ENCODE assay signal across 8 mouse cellular contexts in the genomic region with DNA sequence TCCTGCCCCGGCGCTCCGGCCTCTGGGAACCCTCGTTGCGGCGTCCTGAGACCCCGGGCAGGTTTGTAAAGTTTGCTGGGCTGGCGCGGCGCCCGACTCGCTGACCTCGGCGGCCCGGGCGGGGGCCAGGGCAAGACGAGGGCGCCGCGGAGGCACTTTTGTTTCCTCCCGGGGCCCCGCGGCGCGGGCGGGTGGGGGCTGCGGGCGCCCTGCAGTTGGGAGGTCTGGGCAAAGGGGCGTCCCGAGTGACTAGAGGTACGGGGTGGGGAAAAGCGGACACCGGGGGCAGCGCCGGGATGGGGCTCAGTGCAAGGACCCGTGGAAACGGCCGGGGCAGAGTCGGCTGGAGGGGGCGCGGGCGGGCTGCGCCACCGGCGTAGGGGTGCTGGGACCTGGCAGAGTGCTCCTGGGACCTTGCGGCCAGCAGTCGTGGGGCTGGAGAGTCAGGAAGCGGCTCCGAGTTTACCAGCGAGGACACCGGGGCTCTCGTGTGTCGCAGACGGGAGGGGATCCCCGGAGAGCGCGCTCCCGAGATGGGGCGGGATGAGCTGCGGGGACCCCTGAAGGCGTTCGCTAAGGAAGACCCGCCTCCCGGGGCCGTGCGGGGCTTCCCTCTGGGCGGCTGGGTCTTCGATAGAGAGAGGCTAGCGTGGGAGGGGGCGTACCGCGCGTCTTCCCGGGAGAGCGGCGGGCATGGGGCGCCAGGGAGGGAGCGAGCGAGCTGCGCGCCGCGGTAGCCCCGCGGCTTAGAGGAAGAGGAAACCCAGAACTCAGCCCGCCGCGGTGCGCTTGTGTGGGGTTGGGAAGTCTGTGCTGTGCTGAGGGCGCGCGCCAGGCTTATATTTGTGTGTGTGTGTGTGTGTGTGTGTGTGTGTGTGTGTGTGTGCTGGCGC. TPM values are rescaled to one million over a fixed set of nuclear protein-coding genes. Genes with fewer than 3 reads are reported as not detected.
DNase-seq lines count a peak whose midpoint lies in the region; ATAC-seq and TF ChIP-seq lines count a peak whose summit lies in the region.

No protein-coding gene starts in this region.

- WGBS in kidney, embryonic 14.5 days = under 1% methylated on average over 79 of the region's 93 CpGs
- WGBS in liver, embryonic 14.5 days (ENCODE audit: insufficient replicate concordance) = 1% methylated on average over 89 of the region's 93 CpGs
- under 1% methylated on average over 89 of the region's 93 CpGs for WGBS in stomach, embryonic 15.5 days

- peak overlapping the region; percentile 85 for H3K4me3 ChIP-seq in cortical plate, adult 2 months (ENCODE audit: insufficient read depth, low read length)
- H3K4me3 ChIP-seq in kidney, embryonic 14.5 days (ENCODE audit: low read length) = peak overlapping the region; percentile 79
- H3K4me3 ChIP-seq in liver, embryonic 14.5 days (ENCODE audit: insufficient read depth in 1 of 2, low read depth in 2 of 2, low read length in 2 of 2) = peak overlapping the region; percentile 47 to 58
- peak overlapping the region; percentile 70 for H3K4me3 ChIP-seq in stomach, embryonic 15.5 days (replicated peaks)

- ATAC-seq in kidney, embryonic 14.5 days (ENCODE audit: low FRiP score, low TSS enrichment) = peak; percentile 77
- ATAC-seq in liver, embryonic 14.5 days (ENCODE audit: insufficient read depth) = peak; percentile 58
- peak; percentile 72 for ATAC-seq in stomach, embryonic 15.5 days (ENCODE audit: insufficient read depth, low FRiP score, low read depth)

- no peak for TF ChIP-seq POLR2A in cortical plate, adult 2 months (IDR thresholded peaks at IDR 0.05; ENCODE audit: extremely low read depth, insufficient read depth, low read length)

- H3K9ac ChIP-seq in kidney, embryonic 14.5 days (ENCODE audit: low read depth, low read length) = peak overlapping the region; percentile 70
- peak overlapping the region; percentile 1; the same call in 1 of the 2 replicates for H3K9ac ChIP-seq in liver, embryonic 14.5 days (replicated peaks)
- H3K9ac ChIP-seq in stomach, embryonic 15.5 days = peak overlapping the region; percentile 70

- H3K36me3 ChIP-seq in kidney, embryonic 14.5 days (ENCODE audit: control insufficient read depth, insufficient read depth, low read length) = no peaks in the 10 kb centered on the region
- H3K36me3 ChIP-seq in liver, embryonic 14.5 days (replicated peaks; ENCODE audit: control insufficient read depth, insufficient read depth, low read depth) = no peaks in the 10 kb centered on the region
- H3K36me3 ChIP-seq in stomach, embryonic 15.5 days = no peaks in the 10 kb centered on the region

- H3K4me1 ChIP-seq in cortical plate, adult 2 months (ENCODE audit: control insufficient read depth, insufficient read depth, low read length) = peaks cover 3% of the 10 kb centered on the region; the same call in 1 of the 2 replicates
- H3K4me1 ChIP-seq in kidney, embryonic 14.5 days (ENCODE audit: control insufficient read depth, insufficient read depth, low read length) = no peaks in the 10 kb centered on the region
- H3K4me1 ChIP-seq in liver, embryonic 14.5 days (replicated peaks; ENCODE audit: control insufficient read depth in 2 of 2, insufficient read depth in 2 of 2, low read length in 1 of 2) = peaks cover 0 to 2% of the 10 kb centered on the region in 2 experiments; a peak in 1 of 4 replicates
- H3K4me1 ChIP-seq in stomach, embryonic 15.5 days = peaks cover 3% of the 10 kb centered on the region; the same call in 1 of the 2 replicates

- peak; percentile 58 to 94 for DNase-seq in adrenal gland, adult (ENCODE audit: inconsistent age in 2 of 2, low spot score in 1 of 2)
- DNase-seq in adrenal gland, adult 8-10 months = no peak
- DNase-seq in heart, adult 18-20 months = peak; percentile 65 to 82
- DNase-seq in liver, embryonic 14.5 days (ENCODE audit: low read depth in 3 of 3, low spot score in 3 of 3) = no peak
- peak; percentile 82 for DNase-seq in neural tube, embryonic 10.5 days (ENCODE audit: extremely low spot score, low spot score)

- TF ChIP-seq EP300 in liver, embryonic 14.5 days (IDR thresholded peaks at IDR 0.05; ENCODE audit: low read depth) = no peak

- peak overlapping the region; percentile 98 for H3K4me2 ChIP-seq in kidney, embryonic 14.5 days (replicated peaks; ENCODE audit: low read depth, low read length)
- H3K4me2 ChIP-seq in liver, embryonic 14.5 days (ENCODE audit: low read depth) = peak overlapping the region; percentile 68
- H3K4me2 ChIP-seq in stomach, embryonic 15.5 days = peak overlapping the region; percentile 93

- H3K27me3 ChIP-seq in kidney, embryonic 14.5 days (ENCODE audit: control insufficient read depth, insufficient read depth, low read length) = peaks cover 11% of the 10 kb centered on the region; the same call in 1 of the 2 replicates
- peaks cover 48% of the 10 kb centered on the region for H3K27me3 ChIP-seq in liver, embryonic 14.5 days (ENCODE audit: control insufficient read depth, insufficient read depth, low read length)
- H3K27me3 ChIP-seq in stomach, embryonic 15.5 days (replicated peaks) = no peaks in the 10 kb centered on the region

- no peaks in the 10 kb centered on the region for H3K9me3 ChIP-seq in kidney, embryonic 14.5 days (ENCODE audit: control insufficient read depth, low read length)
- H3K9me3 ChIP-seq in liver, embryonic 14.5 days (ENCODE audit: control insufficient read depth, low read length) = no peaks in the 10 kb centered on the region
- no peaks in the 10 kb centered on the region for H3K9me3 ChIP-seq in stomach, embryonic 15.5 days

- H3K27ac ChIP-seq in cortical plate, adult 2 months (ENCODE audit: insufficient read depth, low read length) = peak overlapping the region; percentile 97
- peak overlapping the region; percentile 69 for H3K27ac ChIP-seq in kidney, embryonic 14.5 days (ENCODE audit: low read depth, low read length)
- no peak overlapping the region for H3K27ac ChIP-seq in liver, embryonic 14.5 days
- H3K27ac ChIP-seq in stomach, embryonic 15.5 days = peak overlapping the region; percentile 78

- TF ChIP-seq CTCF in cortical plate, adult 2 months (IDR thresholded peaks at IDR 0.05; ENCODE audit: extremely low read depth, insufficient read depth, low read length) = no peak
- no peak for TF ChIP-seq CTCF in liver, embryonic 14.5 days (IDR thresholded peaks at IDR 0.05; ENCODE audit: low read depth)

RNA-seq across cellular contexts. Expression of gene Elmo1, which starts 0.6 kb away (rescaled TPM):
- 10 to 100 TPM; 10.9 to 15.1 (median 13.8) TPM for total RNA-seq in adrenal gland, adult 8-10 months (2022)
- polyA plus RNA-seq in cortical plate, adult 2 months (2012; rRNA removed) = 49.5 and 56.1 TPM in 2 replicates
- total RNA-seq in heart, adult 18-20 months (2021) = 1 to 10 TPM; 7.6 to 9.1 TPM
- 7.9 and 15.4 TPM in 2 replicates for polyA plus RNA-seq in kidney, embryonic 14.5 days (2014; fragmentation: Nextera tagmentation; extraction: Ambion mirVana)
- 2.4 and 3.0 TPM in 2 replicates for polyA plus RNA-seq in liver, embryonic 14.5 days (2012; rRNA removed)
- 3.5 and 3.9 TPM in 2 replicates for polyA plus RNA-seq in liver, embryonic 14.5 days (2014; fragmentation: Nextera tagmentation; extraction: Ambion mirVana)
- polyA plus RNA-seq in stomach, embryonic 15.5 days (2015; fragmentation: Nextera tagmentation; extraction: Ambion mirVana) = 9.9 and 11.2 TPM in 2 replicates

Comparison
In these comparisons a context has a peak if more than half of its experiments do, and no peak if none do; other contexts are left out.
1. DNase-seq: peak in adrenal gland, adult (2 of 2), heart, adult 18-20 months (2 of 2) and neural tube, embryonic 10.5 days (single experiment); none in adrenal gland, adult 8-10 months (single experiment) and liver, embryonic 14.5 days (0 of 3).
2. H3K9ac ChIP-seq: peak in every context shown above with its lines; median percentile 70 in kidney, embryonic 14.5 days; 70 in stomach, embryonic 15.5 days; 1 in liver, embryonic 14.5 days.
3. Peak in every context shown above with its lines, with median percentiles within 50 percentile points of each other: H3K4me3 ChIP-seq, ATAC-seq and H3K4me2 ChIP-seq.